ENCODE assay signal across 8 mouse cellular contexts in the genomic region with DNA sequence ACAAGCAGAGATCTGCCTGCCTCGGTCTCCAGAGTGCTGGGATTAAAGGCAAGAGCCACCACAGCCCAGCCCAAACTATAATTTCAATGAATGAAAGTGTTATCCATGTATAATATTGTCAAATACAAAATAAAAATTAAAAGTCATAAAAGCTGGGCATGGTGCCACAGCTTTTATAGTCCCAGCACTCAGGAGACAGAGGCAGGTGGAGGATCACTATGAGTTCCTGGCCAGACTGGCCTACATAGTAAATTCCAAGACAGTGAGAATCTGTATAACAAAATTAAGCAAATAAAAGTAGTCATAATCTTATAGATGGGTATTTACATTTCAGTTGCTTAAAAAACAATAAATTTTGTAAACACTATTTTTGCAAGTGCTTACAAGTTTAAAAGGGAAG. TPM values are rescaled to one million over a fixed set of nuclear protein-coding genes. Genes with fewer than 3 reads are reported as not detected.
DNase-seq lines count a peak whose midpoint lies in the region; ATAC-seq and TF ChIP-seq lines count a peak whose summit lies in the region.

No protein-coding gene starts in this region.

- H3K36me3 ChIP-seq in heart, adult 2 months (ENCODE audit: control insufficient read depth, insufficient read depth, low read length), result peaks cover 3% of the 10 kb centered on the region; the same call in 1 of the 2 replicates
- no peaks in the 10 kb centered on the region; the same call in none of the 2 replicates for H3K36me3 ChIP-seq in testis, adult 2 months (ENCODE audit: control insufficient read depth, insufficient read depth, low read length)
- peaks cover 21% of the 10 kb centered on the region for H3K36me3 ChIP-seq in liver, embryonic 12.5 days

- intact Hi-C loops in heart, adult 2 months (cut with DNase I), result loop anchor here (5.0 kb wide), 1 partner anchor 79 kb away; the partner anchor contains the start of gene Ltn1

- peak overlapping the region; percentile 70 for H3K4me2 ChIP-seq in liver, embryonic 12.5 days

- H3K4me3 ChIP-seq in heart, adult 2 months, result peak overlapping the region; percentile 91
- H3K4me3 ChIP-seq in testis, adult 2 months (ENCODE audit: control insufficient read depth, low read depth, low read length), result peak overlapping the region; percentile 25
- H3K4me3 ChIP-seq in liver, embryonic 12.5 days, result peak overlapping the region; percentile 87; the same call in 1 of the 2 replicates

- no peaks in the 10 kb centered on the region for H3K79me2 ChIP-seq in heart, adult 2 months (replicated peaks; ENCODE audit: control insufficient read depth, insufficient read depth, low read length)

- WGBS in heart, adult 2 months, result 97% methylated on average over 1 of the region's 1 CpGs
- WGBS in liver, embryonic 12.5 days (ENCODE audit: insufficient replicate concordance), result 87% methylated on average over 1 of the region's 1 CpGs

- H3K4me1 ChIP-seq in heart, adult 2 months (ENCODE audit: control insufficient read depth, insufficient read depth, low read length), result no peaks in the 10 kb centered on the region
- H3K4me1 ChIP-seq in testis, adult 2 months (ENCODE audit: control insufficient read depth, insufficient read depth, low read length), result peaks cover 3% of the 10 kb centered on the region; the same call in 1 of the 2 replicates
- H3K4me1 ChIP-seq in liver, embryonic 12.5 days, result peaks cover 7% of the 10 kb centered on the region

- no peak for ATAC-seq in liver, embryonic 12.5 days

- peak overlapping the region; percentile 99 for H3K27ac ChIP-seq in heart, adult 2 months
- no peak overlapping the region; the same call in 1 of the 2 replicates for H3K27ac ChIP-seq in testis, adult 2 months (ENCODE audit: control insufficient read depth, insufficient read depth, low read depth, low read length)
- H3K27ac ChIP-seq in liver, embryonic 12.5 days, result no peak overlapping the region

- no peak for DNase-seq in heart, adult 2 months
- DNase-seq in heart, adult 8-10 months (ENCODE audit: low spot score), result no peak
- no peak for DNase-seq in testis, postnatal 14 days (ENCODE audit: low spot score)
- DNase-seq in right cerebral cortex, postnatal 14 days, result no peak
- DNase-seq in layer of hippocampus, adult 11-12 months (ENCODE audit: low spot score), result no peak
- no peak for DNase-seq in layer of hippocampus, adult 9-10 months (ENCODE audit: low spot score)

- TF ChIP-seq CTCF in heart, adult 2 months (IDR thresholded peaks at IDR 0.05), result no peak
- TF ChIP-seq CTCF in testis, adult 2 months (IDR thresholded peaks at IDR 0.05; ENCODE audit: control insufficient read depth, insufficient read depth, insufficient replicate concordance, low read depth, low read length), result no peak

- TF ChIP-seq EP300 in heart, adult 2 months (IDR thresholded peaks at IDR 0.05; ENCODE audit: insufficient read depth, low read depth, low read length), result no peak

- no peak overlapping the region for H3K9ac ChIP-seq in heart, adult 2 months (ENCODE audit: low read depth, low read length)
- no peak overlapping the region for H3K9ac ChIP-seq in liver, embryonic 12.5 days

- no peaks in the 10 kb centered on the region for H3K9me3 ChIP-seq in liver, embryonic 12.5 days (replicated peaks)

- no peak for TF ChIP-seq POLR2A in heart, adult 2 months (IDR thresholded peaks at IDR 0.05; ENCODE audit: insufficient read depth, low read depth, low read length)
- no peak for TF ChIP-seq POLR2A in testis, adult 2 months (IDR thresholded peaks at IDR 0.05; ENCODE audit: control insufficient read depth, low read depth, low read length)

- H3K27me3 ChIP-seq in heart, adult 2 months (ENCODE audit: control insufficient read depth, insufficient read depth, low read length), result no peaks in the 10 kb centered on the region
- H3K27me3 ChIP-seq in testis, adult 2 months (ENCODE audit: control insufficient read depth, insufficient read depth, low read length), result no peaks in the 10 kb centered on the region
- no peaks in the 10 kb centered on the region; the same call in 1 of the 2 replicates for H3K27me3 ChIP-seq in liver, embryonic 12.5 days (replicated peaks)

RNA-seq across cellular contexts. Expression of gene N6amt1, which starts 0.4 kb away (rescaled TPM):
- total RNA-seq in heart, adult 2 months (2021), result 10 to 100 TPM; 16.8 to 19.0 TPM
- polyA plus RNA-seq in heart, adult 2 months (2012; rRNA removed), result 9.8 and 14.1 TPM in 2 replicates
- 10 to 100 TPM; 20.0 to 21.2 (median 20.4) TPM for total RNA-seq in heart, adult 8-10 months (2022)
- polyA plus RNA-seq in testis, adult 2 months (2012; rRNA removed), result 3.0 and 3.6 TPM in 2 replicates
- 10.2 and 10.3 TPM in 2 replicates for polyA plus RNA-seq in liver, embryonic 12.5 days (2016; fragmentation: Nextera tagmentation; extraction: Ambion mirVana)

Comparison
In these comparisons a context has a peak if more than half of its experiments do, and no peak if none do; other contexts are left out.
1. H3K4me3 ChIP-seq: peak in every context shown above with its lines; median percentile 91 in heart, adult 2 months; 87 in liver, embryonic 12.5 days; 25 in testis, adult 2 months.